Mouse (Mus musculus): ENCODE results near the gene Prss35.

Gene Prss35

DNA sequence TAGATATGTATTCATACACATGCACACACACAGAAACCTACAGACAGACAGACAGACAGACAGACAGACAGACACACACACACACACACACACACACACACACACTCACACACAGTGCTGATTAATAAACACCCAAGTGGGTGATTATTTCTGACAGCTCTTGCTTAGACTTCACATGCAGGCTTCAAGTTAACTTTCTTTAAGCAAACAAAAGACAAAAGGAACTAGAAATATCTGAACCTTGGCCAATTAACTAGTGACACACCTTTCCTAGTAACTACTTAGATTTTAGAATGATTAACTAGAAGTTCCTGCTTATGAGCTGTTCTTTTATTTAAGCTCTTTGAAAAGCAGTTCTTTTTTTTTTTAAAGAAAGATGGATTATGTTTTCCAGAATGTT is 9.1 kb upstream of the Prss35 start:
- DNase-seq (ENCODE audit: low spot score) = no peak

DNA sequence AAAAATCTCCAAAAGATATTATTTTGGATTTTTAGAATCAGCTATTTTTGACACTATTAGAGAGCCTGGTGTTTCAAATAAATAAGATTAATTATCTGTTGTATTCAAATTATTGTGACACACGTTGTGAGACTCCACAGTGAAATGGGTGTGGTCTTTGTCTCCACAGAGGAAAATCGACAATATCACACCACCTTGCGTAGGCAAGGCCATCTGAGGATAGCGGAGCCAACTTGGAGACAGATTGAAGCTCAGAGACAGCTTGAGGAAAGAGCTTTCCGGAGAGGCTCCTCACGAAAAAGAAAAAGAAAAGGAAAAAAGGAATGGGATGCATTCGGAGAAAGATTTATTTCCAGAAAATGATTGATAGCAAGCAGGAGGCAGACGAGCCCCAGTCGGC is 8.7 kb upstream of the Prss35 start:
- DNase-seq (ENCODE audit: low spot score) = no peak

DNA sequence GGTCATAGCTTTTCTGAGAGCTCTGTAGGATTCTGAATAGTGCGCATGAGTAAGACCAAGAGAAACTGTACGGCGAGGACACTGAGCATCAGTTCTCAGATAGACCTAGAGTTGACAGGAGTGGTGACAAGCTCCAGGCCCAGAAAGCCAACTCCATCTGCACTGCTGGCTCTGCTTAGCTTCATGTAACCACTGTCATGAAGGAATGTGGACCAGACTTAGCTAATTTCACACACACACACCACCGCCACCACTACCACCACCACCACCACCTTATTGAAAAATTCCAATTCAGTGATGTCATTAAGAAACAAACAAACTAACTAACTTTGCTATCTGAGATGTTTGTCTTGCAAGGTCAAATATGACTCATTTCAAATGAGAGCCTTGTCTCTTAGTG is 6.5 kb upstream of the Prss35 start:
- no peak for DNase-seq (ENCODE audit: low spot score)

DNA sequence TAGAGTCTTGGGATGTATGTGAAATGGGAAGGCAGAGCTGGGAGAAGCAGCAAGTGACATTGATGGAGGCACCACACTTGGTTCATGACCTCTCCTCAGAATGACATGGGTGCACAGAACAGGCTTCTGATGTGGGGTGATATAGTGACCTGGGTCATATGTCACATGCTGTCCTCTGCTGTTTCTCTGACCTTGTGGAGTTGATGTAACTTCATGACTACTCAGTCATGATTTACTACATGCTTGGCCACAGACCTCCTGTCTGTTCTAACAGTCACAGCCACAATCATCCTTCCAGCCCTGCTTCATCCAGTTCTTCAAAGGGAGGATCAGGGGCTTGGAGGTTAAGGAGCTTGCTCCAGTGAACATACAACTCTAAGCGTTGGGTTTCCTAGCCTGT is 5.4 kb upstream of the Prss35 start:
- no peak for DNase-seq (ENCODE audit: low spot score)

DNA sequence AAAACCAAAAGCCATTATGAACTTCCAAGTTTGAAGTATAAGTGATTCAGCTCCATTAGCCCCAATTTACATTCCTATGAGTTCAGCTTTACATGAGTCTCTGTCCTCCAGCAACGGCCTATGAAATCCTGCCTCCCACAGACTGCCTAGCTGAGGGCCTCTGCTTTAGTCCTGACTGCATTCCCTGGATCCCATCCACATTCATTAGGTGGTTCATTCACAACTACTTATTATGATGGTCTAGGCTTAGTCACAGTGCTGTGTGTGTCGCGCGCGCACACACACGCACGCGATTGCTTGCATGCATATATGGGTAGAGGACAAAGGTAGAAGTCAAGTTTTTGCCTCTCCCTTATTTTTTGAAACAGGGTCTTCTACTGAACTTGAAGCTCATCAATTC is 4.6 kb upstream of the Prss35 start:
- DNase-seq (ENCODE audit: low spot score) = no peak

DNA sequence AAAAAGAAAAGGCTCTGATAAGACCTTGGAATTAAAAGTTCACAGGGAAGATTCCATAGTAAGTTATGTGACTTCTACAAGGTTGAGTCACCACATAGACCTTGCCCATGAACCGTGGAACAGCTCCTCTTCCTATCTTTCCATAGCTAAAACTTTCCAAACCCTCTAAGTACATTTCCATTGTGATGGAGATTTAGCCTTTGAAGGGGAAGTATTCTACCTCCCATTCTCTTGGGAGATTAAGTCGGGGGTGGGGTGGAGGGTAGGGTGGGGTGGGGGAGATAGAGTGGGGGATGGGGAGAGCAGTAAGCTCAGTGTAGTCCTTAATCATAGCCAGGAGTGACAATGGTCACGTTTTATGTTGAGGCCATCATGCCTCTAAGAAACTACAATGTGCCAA is 3.5 kb upstream of the Prss35 start:
- DNase-seq (ENCODE audit: low spot score) = no peak

DNA sequence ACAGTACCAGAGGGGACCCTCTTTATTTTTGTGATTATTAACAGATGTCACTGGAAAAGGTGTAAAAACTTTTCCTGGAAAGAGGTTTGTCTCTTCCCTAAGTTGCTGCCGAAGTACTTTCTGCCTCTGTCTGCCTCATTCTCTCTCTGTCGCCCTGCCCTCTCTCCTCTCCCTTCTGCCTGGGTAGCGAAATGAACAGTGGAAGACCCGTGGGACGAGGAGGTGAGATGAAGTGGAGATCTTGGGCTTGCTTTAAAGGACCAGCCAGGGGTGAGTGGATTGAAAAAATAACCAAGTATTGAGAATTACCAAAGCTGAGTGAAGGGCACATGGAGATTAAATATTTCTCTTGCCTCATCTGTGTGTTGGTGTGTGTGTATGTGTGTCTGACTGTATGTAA is 592 bp downstream of the Prss35 start:
- no peak for DNase-seq (ENCODE audit: low spot score)

DNA sequence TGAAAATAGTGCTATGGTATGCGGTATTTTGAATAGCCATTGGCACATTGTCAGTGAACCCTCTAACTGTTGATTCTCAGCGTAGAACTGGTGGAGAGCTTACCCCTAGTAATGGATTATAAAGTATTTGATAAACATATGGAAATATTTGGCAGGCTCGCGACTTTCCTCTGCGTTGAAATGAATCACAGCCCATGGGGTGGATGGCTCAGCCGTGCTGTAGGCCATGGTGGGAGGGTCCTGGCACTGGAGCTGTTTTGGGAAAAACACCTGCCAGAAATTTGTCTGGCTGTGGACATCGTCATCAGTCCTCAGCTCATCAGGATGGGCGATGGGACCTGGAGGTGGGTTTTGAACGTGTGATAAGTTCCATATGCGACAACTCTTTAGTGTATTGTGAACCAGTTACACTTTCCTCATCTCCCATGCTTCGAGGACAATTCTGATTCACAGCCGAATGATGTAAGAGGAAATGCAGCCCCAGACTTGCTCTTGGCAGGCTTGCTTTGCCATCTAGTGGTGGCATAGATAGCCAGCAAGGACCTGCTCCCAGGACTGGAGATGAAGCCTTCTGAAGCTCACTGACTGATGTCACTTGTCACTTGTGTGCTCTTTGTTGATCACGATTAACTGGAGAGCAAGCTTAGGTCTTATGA is 2.6 kb downstream of the Prss35 start:
- no peak for DNase-seq (ENCODE audit: low spot score)

DNA sequence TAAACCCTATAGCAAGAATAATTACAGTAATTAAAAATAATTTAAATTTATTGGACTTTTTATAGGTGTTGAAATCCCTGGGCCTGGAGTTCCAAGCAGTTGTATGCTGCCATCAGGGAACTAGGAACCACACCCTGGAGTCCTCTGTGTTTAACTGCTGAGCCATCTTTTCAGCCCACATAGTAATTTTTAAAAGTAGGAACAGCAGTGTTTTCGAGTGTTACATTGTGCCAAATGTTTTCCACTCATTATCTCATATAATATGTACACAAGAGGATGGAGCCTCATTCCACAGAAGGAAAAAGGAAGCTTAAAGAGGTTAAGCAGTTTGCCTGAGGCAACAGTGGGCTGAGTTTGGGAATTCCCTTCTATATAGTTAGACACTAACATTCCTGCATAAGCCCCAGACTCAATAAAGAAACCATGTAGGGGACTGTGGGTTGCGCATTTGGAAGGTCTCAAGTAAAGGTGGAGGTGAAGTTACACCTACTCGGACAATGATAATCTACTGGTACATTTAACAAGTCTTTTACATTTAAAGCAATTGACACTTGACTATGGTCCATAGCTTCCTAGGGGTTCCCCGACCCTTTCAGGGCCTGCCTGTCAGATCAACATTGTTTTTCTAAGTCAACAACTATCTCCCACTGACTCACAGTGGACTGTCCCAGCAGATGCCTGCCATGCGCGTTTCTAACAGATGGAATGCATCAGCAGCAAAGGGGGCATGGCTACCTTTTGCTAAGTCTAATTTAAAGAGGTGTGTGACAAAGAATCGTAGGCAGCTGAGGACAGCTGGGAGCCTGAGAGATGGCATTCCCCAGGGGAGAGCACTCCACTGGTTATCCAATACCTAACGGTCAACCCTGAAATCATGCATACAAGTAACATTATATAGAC is 19.3 kb downstream of the Prss35 start:
- no peak for DNase-seq (ENCODE audit: low spot score)

DNA sequence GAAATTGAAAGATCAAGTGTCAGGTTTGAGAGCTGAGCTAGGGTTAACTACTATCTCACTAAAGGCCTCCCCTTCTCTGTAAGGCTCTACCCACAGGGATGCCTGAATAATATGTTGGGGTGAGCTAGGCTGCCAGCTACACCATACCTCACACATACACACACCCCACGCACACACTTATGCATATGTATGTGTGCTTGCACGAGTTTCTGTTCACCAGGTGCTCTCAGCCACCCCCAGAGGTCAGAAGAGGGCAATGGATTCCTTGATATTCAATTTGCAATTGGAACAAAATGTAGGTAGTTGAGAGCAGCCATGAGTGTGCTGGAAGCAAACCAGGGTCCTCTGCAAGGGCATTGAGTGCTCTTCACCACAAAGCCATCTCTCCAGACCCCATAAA is 20.6 kb downstream of the Prss35 start:
- DNase-seq (ENCODE audit: low spot score) = no peak

DNA sequence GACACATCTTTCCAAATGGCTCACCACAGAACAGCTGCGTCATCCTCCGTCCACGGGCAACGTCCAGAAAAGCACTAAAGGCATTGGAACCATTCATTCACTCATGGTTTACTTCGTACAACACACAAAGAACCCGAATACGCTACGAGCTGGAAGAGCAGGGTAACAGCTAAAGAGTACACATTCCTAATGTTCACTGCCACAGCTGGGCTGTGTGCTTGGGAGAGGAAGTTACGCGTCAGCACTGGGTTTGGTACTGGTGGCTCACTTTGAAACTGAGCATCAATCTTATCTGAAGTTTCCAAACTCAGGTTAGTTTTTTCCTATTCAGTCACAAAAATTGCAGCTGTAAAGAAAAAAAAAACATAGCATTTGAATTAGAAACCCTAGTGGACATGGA is 23.5 kb downstream of the Prss35 start:
- DNase-seq (ENCODE audit: low spot score) = no peak

DNA sequence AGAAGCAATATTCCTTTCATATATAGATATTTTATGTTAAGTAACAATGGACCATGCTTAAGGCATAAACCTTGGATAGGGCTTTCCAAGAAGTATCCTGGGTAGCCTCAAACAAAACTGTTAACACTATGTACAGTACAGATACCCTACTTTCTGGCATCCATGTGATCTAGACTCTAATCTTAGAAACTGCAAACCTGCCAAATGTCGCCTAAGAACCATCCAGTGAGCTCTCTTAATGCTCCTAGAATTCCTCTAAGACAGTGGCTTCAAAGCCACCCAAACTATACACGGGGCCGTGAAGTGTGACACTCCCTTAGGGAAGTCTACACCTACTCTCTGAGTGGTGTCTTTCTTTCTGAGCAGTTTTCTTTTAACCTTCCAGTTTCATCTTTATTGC is 29.4 kb downstream of the Prss35 start:
- no peak for DNase-seq (ENCODE audit: low spot score)

DNA sequence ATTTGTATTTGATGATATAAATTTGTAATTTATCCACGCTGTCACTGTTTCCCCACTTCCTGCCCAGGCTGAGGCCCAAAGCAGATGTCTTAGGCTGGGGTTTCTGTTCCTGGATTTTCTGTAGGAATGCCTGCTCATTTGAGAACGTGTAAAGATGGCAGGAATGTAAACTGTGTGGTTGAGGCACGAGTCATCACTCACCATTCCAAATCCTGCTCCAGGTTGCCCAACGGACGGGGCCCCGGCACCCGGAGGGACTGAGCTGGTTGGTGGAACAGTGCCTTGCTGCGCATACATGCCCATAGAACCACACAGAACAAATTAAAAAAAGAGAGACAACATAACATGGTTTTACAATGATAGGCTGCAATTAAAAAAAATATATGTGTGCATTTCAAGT is 30.5 kb downstream of the Prss35 start:
- no peak for DNase-seq (ENCODE audit: low spot score)

DNA sequence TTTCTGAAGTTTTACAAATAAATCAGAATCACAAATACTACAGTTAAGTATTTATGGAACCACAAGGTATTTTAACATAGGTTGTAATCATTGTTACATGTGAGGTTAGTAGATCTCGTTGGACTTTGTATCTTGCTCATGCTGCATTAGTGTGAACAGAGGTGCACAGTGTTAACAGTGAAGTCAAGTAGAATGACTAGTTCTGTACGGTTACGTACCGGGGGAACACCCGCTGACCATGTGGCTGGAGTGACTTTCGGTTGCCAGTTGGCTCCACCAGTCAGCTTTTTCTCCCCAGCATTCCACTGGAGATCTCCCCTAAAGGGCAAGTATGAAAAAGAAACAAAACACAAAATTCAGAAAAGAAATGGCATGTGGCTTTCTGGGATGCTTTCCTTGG is 31.9 kb downstream of the Prss35 start:
- DNase-seq (ENCODE audit: low spot score) = no peak

DNA sequence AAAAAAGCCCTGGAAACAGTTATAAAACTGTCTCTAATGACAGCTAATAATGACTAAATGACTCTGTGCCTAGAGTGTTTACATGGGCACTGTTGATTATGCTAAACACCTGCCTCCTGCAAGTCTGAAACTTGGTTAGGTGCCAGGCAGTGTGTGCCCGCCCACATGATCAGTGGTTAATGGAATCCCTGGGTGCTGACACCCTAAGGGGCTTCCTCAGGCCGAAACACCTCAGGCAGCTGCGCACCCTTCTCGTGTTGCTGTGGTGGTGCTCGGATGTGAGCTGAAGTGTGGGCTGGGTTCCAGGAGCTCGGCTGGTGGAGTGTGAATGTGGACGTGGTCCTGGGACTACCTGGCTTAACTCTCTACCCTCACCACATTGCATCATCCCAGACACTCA is 33.9 kb downstream of the Prss35 start:
- DNase-seq (ENCODE audit: low spot score) = no peak

DNA sequence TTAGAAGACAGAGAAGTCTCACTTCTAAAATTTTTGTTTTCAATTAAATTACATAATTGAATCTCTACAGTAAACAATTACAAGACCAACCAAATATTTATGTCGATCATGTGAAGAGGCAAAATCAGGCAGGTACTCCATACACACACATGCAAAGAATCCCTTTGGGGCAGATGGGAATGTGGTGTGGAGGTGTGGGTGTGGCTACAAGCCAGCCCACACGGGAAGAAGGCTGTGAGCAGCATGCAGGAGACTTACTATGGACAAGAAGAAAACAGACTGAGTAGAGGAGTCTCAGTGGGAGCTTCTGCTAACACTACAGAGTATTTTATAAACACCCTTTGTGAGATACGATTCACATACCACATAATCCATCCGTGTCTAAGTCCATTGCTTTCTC is 34.8 kb downstream of the Prss35 start:
- no peak for DNase-seq (ENCODE audit: low spot score)

DNA sequence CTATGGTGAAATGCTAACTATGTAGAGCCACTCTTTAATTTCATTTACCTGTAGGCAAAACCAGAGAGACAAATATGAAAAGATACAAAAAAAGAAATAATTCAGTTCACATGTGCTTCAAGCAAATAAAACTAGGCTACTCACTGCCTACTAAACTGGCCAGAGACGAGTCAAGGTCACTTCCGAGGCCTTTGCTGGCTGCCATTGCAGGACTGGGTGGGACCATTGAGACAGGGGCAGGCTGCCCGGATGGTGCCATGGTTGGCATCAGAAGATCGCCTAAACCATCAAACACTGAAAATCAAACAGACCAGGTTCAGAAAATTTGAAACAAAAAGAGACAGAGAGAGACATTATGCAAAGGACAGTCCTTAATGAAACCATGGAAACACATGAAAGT is 38.0 kb downstream of the Prss35 start:
- DNase-seq (ENCODE audit: low spot score) = no peak

DNA sequence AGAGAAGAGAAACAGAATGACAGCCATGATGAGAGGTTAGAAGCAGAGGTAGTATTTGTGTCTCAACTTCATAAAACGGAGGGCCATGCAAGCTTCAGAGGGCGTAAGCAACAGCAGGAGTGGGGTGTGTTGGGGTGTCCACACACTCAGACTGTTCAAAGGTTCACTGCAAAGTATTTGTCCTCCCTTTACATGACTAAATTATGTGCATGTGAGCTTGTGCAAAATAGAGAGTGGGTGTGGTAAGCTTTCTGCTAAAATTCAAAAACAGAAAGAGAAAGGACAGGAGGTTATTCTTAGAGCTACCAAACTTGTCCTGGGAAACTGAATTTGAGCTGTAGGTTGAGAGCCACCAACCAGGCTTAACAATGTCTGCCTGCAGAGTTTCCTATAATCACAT is 39.4 kb downstream of the Prss35 start:
- no peak for DNase-seq (ENCODE audit: low spot score)

DNA sequence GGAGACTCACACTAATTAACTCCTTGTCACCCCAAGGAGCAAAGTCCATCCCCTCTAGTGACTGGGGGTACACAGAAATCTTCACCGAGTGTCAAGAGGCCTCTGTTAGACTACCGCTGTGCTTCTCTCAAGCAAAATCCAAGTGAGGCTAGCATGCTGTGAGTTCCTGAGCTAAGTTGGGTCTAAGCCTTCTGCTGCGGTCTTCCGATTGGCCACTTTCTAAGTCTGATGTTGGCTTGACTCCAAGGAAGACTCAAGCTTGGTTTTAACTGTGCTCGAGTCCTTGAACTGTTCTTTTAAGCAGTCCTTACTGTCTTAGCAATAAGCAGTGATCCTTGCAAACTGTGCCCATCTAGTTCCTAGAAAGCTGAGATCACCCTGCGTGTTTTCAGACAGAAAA is 45.7 kb downstream of the Prss35 start:
- no peak for DNase-seq (ENCODE audit: low spot score)

DNA sequence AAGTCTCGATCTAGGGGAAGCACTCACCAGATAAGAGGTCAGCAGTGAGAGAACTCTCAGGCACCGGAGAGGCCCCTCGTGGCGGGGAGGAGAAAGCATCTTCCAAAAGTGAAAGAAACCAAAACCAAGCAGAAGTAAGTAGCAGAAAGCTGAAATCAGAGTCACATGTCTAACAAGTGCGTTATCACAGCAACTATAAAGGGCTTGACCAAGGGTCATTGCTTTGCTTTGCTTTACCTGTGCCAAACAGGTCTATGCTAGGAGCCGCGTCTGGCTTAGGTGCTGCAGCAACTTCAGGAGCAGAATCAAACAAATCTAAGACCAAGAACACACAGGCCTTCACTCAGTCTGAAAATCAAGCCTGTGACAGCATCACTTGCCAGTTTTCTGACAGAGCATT is 48.5 kb downstream of the Prss35 start:
- no peak for DNase-seq (ENCODE audit: low spot score)

DNA sequence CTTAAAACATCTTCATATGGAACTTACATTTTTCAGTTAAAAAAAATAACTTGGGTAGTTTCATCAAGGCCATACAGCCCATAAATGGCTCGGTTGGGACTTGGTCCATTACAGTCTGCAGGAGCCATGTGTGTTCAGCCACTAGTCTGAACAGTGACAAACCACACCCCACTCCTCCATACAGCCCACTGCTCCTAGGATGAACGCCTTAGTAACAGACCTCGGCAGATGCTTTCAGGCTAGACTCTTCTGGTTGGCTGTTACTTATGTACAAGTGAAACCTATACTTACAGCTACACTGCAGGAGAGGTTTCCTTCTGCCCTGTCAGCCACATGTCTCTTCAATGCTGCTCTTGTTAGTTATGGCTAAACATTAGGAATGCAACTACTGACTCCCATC is 51.8 kb downstream of the Prss35 start:
- DNase-seq (ENCODE audit: low spot score) = no peak

DNA sequence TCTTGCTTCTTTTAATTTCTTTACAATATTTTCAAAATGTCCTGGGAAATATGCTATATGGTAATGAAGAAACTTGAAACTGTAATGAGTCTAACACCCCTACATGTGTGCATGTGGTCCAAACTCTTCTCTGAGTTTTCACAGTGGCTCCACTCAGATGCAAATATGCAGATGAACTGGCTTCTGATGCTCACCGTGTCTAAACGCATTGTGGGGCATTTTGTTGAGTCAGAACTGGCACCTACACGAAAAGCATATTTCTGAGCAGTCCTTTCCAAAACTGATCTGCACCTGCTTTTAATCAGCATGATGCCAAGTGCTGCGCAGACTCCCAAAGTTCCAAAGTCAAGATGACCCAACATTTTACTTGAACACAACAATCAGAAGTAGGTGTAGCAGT is 54.1 kb downstream of the Prss35 start:
- no peak for DNase-seq (ENCODE audit: low spot score)

DNA sequence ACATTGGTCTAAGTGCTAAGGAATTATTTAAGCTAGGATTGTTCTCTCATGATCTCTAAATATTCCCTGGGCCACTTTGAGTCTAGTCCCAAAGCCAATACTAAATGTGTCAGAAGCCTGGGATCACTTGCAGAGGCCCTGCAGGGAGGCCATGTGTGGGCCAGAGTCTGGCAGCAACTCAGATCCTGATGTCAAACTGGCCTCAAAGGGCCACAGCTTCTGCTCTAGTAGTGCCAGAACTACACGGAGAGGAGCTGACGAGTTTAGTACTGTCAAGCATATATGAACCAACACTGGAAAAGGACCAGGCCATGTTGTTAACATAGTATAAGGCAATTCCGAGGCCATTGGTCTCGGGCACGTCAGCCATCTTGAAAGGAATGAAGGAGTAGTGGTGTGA is 54.7 kb downstream of the Prss35 start:
- no peak for DNase-seq (ENCODE audit: low spot score)

DNA sequence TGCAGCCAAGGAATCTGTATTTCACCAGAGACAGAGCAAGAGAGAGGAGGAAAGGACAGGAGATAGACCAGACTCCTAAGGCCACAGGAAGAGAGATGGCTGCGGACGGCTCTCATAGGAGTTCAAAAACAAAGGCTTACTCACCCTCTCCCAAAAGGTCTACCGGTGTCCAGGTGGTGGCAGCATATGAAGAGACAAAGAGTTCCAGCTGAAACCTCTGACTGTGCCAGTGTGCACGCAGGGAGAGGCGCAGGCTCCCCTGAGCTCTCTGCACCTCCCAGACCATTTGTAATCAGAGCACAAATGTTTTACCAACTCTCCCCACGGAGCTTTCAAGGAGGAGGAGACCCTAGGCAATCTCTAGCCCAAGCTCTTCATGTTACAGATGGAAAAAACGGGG is 55.2 kb downstream of the Prss35 start:
- no peak for DNase-seq (ENCODE audit: low spot score)
